Mouse (Mus musculus) spleen, adult 12 weeks (tissue): ENCODE measurements at regions not wholly inside any gene's neighbourhood (a gene's known extent, or its start where the extent isn't known, plus 50 kb on each side); places are given as distances from the start of the nearest gene placed in this dataset.

ENCODE experiments used
- DNase-seq: peaks from one replicate; pipeline ENCODE4 v3.0.0; 2022; ENCODE audit warnings: low spot score

GRCm38 (mm10) chr13:119140436-119140835, 288.0 kb upstream of the Paip1 start:
- DNase-seq = no peak

GRCm38 (mm10) chr13:119143351-119143750, 285.1 kb upstream of the Paip1 start:
- no peak for DNase-seq

DNA sequence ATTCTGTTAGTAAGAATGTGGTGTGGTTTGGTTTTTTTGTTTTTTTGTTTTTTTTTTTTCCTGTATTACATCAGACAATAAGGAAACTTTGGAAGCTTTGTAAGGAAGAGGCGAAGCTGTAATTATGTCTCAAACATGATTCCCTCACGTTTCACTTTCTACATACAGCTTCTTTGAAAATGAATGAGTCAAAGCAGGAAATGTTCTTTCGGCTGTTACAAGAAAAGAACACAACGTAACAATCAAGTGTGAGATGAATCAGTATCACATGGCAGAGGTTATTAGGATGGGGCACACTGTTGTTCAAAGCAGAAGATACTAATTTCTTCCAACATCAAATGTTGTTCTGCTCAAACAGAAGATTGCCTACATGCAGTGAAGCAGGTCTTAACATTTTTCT, 282.7 kb upstream of the Paip1 start:
- DNase-seq = no peak

- DNase-seq = no peak
Observed at GRCm38 (mm10) chr13:119147701-119148100, 280.7 kb upstream of the Paip1 start.

GRCm38 (mm10) chr13:119149141-119149540, 279.3 kb upstream of the Paip1 start:
- no peak for DNase-seq

- DNase-seq = no peak
Observed at GRCm38 (mm10) chr13:119150847-119151548, 277.4 kb upstream of the Paip1 start.

DNA sequence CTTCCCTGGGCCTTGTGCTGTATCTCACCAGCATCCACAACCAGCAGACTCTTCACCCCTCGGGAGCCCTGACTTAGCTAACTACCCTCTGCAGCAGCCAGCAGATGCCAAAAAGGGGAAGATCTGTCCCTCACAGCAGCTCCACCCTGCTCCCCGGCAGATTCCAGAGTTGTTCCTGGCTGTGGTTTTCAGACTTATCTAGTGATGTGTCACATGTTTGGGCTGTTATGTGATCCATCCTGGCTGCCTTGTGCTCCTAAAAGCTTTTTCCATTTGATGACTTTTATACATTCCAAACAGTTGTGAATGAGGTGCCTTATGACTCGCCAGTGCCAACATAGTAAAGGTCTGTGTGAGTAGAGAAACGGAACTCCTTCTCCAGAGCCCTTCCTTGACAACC, 250.6 kb upstream of the Paip1 start:
- no peak for DNase-seq

GRCm38 (mm10) chr13:119178212-119178611, 250.2 kb upstream of the Paip1 start:
- no peak for DNase-seq

DNA sequence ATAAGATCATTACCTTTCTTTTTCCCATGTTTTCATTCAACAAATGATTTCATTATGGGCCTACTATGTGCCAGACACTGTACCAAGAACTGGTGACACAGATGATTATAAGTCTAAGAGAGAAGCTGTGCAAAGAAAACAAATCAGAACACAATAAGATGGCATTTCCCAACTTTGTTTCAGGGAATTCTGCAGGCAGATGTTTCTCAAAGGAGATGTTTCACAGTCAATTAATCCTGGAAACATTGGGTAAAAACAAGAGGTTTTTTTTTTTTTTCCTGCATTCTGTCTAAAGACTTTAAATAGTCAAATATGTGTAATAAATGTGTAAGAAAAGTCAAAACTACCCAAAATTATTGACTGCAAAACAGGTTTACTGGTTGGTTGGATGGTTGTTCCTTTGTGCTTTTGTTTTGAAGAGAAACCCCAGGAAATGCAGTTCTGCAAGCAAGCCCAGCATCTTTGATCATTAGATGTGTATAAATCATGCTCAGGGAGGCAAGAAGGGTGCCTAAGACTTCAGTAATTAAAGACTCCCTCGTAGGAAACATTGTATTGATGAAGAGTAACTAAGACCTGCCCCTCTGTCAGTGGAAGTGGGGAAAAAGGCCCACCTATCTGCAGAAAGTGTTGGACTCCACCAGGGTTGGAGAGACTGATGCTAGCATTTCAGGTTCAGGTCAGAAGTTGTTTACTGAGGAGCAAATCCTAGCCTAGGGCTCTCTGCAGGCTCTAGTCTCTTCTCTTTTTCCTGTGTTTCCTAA, 249.1 kb upstream of the Paip1 start:
- no peak for DNase-seq

GRCm38 (mm10) chr13:119184322-119184877, 244.0 kb upstream of the Paip1 start:
- no peak for DNase-seq

DNA sequence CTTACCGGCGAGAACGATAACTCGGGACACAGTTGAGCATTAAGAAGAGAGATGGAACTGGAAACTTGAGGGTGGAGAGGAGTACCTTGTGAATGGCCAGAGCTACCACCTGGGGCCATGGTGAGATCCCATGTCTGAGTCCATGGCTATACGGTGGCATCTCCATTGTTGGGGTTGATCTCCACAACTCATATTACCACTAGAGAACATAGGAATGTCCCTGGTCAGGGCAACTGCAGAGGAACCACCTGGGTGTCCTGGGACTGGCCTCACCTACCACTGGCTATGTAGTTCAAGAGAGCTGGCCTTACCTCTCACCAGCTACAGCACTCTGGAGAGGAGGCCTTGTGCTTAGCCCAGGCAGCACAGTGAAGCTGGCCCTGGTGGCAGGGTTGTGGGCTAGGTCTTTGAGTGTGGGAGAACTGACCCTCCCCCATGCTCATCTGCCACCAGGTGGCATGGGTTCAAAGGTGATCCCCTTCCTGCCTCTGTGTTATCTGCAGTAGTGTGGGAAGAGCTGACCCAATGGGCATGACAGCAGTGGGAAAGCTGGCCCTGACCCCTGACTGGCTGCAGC, 242.7 kb upstream of the Paip1 start:
- no peak for DNase-seq

- no peak for DNase-seq
Observed at GRCm38 (mm10) chr13:119231556-119231955, 196.8 kb upstream of the Paip1 start.

GRCm38 (mm10) chr13:119232100-119233029, 196.0 kb upstream of the Paip1 start:
- peak; percentile 34 for DNase-seq

- DNase-seq = no peak
Observed at GRCm38 (mm10) chr13:119233030-119233385, 195.4 kb upstream of the Paip1 start.

DNA sequence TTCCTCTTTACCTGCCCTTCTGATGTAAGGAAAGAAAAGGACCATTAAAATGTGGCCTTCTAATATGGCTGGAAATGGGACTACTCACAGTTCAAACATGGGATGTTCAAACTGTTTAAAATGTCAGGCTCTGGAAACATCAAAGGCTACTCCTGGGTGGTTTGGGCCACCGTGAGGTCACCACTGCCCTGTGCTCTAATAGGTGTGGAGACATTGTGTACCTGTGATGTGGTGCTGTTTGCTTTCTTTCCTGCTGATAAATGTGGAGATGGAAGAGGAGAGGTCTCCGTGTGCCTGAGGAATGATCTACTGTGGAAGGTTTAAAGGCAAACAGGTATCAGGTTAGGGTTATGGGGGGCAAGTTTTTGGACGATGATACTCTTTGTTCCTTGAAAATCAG, 194.5 kb upstream of the Paip1 start:
- no peak for DNase-seq

- DNase-seq = no peak
Observed at GRCm38 (mm10) chr13:119242358-119242757, 186.0 kb upstream of the Paip1 start.

GRCm38 (mm10) chr13:119247101-119247500, 181.3 kb upstream of the Paip1 start:
- DNase-seq = no peak

DNA sequence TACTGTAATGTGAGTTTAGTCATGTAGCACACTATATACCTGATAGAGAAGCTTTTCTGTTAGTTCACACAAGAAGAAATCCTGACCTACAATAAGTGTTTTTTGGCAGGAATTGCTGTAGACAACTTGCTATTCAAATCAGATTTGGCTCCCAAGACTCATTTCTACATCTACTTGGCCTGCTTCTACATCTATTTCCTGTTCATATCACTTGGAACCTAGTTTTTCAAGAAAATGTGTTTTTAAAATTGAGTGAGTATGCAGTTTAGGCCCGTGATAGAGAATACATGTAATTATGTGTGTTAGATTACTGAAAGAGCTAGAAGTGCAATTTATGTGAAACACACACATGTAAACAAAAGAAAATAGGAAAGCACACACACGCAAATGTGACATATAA, 176.4 kb upstream of the Paip1 start:
- DNase-seq = no peak

DNA sequence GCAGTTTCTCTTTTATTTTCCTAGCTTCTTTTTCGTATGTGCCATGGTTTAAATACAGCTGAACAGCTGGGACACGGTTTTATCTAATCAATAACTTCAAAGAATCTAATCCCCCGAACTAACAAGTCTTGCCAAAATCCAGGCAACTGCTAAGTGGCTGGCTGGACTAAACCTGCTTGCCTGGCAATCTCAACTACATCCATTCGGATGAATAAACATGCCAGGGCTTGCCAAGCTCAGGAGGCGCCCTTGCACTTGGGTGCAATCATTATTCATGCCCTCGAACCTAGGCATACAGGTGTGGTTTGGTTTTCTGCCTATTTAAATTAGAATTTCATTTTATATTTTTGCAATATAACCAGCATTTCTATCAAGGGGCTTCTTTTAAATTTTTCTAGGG, 172.1 kb upstream of the Paip1 start:
- no peak for DNase-seq

- peak; percentile 36 for DNase-seq
Observed at GRCm38 (mm10) chr13:119258515-119258914, 169.9 kb upstream of the Paip1 start.

- DNase-seq = no peak
Observed at GRCm38 (mm10) chr13:119263561-119263960, 164.8 kb upstream of the Paip1 start.
